Mouse (Mus musculus) bone marrow, adult 2 months (tissue): ENCODE measurements around the gene Dicer1.

Source experiments
- CTCF ChIP-seq: fragments of 200-500 bp; IDR thresholded peaks from 2 replicates; pipeline ENCODE4 v1.5.1; 2011; ENCODE audit warnings: low read length, control low read depth; ENCODE audit not compliant: control insufficient read depth, insufficient read depth
- POLR2A ChIP-seq: fragments of 200-500 bp; IDR thresholded peaks from 2 replicates; pipeline ENCODE4 v1.6.1; 2011; ENCODE audit warnings: low read depth, mild to moderate bottlenecking, control low read depth, low read length, borderline replicate concordance; ENCODE audit not compliant: control insufficient read depth

DNA sequence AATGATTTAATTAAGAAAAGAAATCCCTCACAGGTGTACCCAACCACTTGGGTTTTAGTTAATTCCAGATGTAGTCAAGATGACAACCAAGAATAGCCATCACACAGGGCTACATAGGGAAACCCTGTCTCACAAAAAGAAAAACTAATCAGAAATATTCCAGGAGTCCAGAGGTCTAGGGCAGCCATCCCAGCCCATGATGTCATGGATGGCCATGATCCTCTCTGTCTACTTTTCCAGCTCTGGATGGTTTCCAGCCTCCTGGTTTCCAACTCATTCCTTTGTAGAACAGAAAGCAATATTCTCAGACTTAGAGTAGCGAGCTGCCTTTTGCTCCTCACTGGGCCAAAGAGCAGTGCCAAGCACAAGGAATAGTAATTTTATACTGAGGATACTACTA is 110.8 kb downstream of the Dicer1 start:
- TF ChIP-seq POLR2A (no peak), CTCF (no peak)
